Mouse (Mus musculus): ENCODE measurements at regions not wholly inside any gene's neighbourhood (a gene's known extent, or its start where the extent isn't known, plus 50 kb on each side); places are given as distances from the start of the nearest gene placed in this dataset.

DNA sequence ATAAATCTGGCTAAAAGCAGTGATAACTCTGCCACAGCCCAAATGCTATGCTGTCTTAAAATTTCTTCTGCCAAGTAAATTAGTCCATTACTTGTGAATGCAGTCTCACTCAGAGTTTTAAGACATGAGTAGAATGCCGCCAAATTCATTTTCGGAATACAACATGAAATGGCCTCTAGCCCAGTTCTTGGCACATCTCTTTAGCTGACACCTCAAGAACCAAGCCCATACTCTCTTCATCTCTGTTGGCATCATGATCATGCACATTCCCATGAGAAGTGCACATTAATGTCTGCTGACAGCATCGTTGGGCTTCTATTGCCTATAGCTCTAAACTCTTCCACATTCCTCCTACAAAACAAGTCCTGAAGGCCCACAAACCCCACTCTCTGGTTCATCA is 336.2 kb downstream of the Mycn start:
- no peak for TF ChIP-seq POLR2A (IDR thresholded peaks at IDR 0.05; ENCODE audit: borderline replicate concordance, insufficient read depth, low read length)
- TF ChIP-seq CTCF (IDR thresholded peaks at IDR 0.05; ENCODE audit: borderline replicate concordance, insufficient read depth, low read depth, low read length): no peak
- no peaks in the 10 kb centered on the region for H3K4me1 ChIP-seq (ENCODE audit: control insufficient read depth, insufficient read depth, low read length)
- WGBS: 63% methylated on average over 3 of the region's 3 CpGs
- no peak for DNase-seq
- H3K27ac ChIP-seq (ENCODE audit: insufficient read depth, low read length): no peak overlapping the region
- no peaks in the 10 kb centered on the region for H3K27me3 ChIP-seq (ENCODE audit: control insufficient read depth, insufficient read depth, low read length)
- H3K4me3 ChIP-seq (replicated peaks; ENCODE audit: insufficient read depth, low read depth, low read length): no peak overlapping the region

DNA sequence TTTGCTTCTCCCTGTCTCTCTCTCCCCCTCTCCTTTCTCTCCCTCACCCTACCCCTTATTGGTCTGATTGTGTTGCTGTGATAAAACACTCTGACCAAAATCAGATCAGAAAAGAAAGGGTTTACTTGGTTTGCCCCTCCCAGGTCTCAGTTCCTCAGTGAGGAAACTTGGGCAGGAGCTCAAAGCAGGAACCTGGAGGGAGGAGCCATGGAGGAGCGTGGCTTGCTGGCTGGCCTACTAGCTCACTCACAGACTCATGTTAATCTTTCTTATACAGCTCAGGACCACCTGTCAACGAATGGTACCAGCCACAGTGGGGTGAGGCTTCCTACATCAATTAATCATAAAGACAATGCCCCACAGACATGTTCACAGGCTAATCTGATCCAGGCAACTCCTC is 339.4 kb downstream of the Fam49a start:
- no peak for DNase-seq
- no peak for TF ChIP-seq CTCF (IDR thresholded peaks at IDR 0.05; ENCODE audit: borderline replicate concordance, insufficient read depth, low read depth, low read length)
- TF ChIP-seq POLR2A (IDR thresholded peaks at IDR 0.05; ENCODE audit: borderline replicate concordance, insufficient read depth, low read length): no peak
- Histone ChIP-seq H3K27ac (ENCODE audit: insufficient read depth, low read length) (no peak overlapping the region), H3K4me1 (ENCODE audit: control insufficient read depth, insufficient read depth, low read length) (no peaks in the 10 kb centered on the region), H3K4me3 (replicated peaks; ENCODE audit: insufficient read depth, low read depth, low read length) (no peak overlapping the region), H3K27me3 (ENCODE audit: control insufficient read depth, insufficient read depth, low read length) (no peaks in the 10 kb centered on the region)
- WGBS: 56% methylated on average over 2 of the region's 2 CpGs

- H3K27me3 ChIP-seq (ENCODE audit: control insufficient read depth, insufficient read depth, low read length): no peaks in the 10 kb centered on the region
- H3K27ac ChIP-seq (ENCODE audit: insufficient read depth, low read length): no peak overlapping the region
- no peak overlapping the region for H3K4me3 ChIP-seq (replicated peaks; ENCODE audit: insufficient read depth, low read depth, low read length)
- WGBS: 89% methylated on average over 3 of the region's 3 CpGs
- no peak for DNase-seq
- H3K4me1 ChIP-seq (ENCODE audit: control insufficient read depth, insufficient read depth, low read length): no peaks in the 10 kb centered on the region
- TF ChIP-seq POLR2A (IDR thresholded peaks at IDR 0.05; ENCODE audit: borderline replicate concordance, insufficient read depth, low read length): no peak
- no peak for TF ChIP-seq CTCF (IDR thresholded peaks at IDR 0.05; ENCODE audit: borderline replicate concordance, insufficient read depth, low read depth, low read length)
Measured at GRCm38 (mm10) chr12:12595399-12595798, 333.5 kb downstream of the Fam49a start.

GRCm38 (mm10) chr12:12594567-12594966 is 332.6 kb downstream of the Fam49a start:
- H3K27me3 ChIP-seq (ENCODE audit: control insufficient read depth, insufficient read depth, low read length): no peaks in the 10 kb centered on the region
- no peak for DNase-seq
- TF ChIP-seq POLR2A (IDR thresholded peaks at IDR 0.05; ENCODE audit: borderline replicate concordance, insufficient read depth, low read length) (no peak), CTCF (IDR thresholded peaks at IDR 0.05; ENCODE audit: borderline replicate concordance, insufficient read depth, low read depth, low read length) (no peak)
- WGBS: 89% methylated on average over 3 of the region's 3 CpGs
- no peak overlapping the region for H3K27ac ChIP-seq (ENCODE audit: insufficient read depth, low read length)
- no peak overlapping the region for H3K4me3 ChIP-seq (replicated peaks; ENCODE audit: insufficient read depth, low read depth, low read length)
- H3K4me1 ChIP-seq (ENCODE audit: control insufficient read depth, insufficient read depth, low read length): no peaks in the 10 kb centered on the region

GRCm38 (mm10) chr12:12593343-12593742 is 331.4 kb downstream of the Fam49a start:
- no peak overlapping the region for H3K4me3 ChIP-seq (replicated peaks; ENCODE audit: insufficient read depth, low read depth, low read length)
- no peaks in the 10 kb centered on the region for H3K4me1 ChIP-seq (ENCODE audit: control insufficient read depth, insufficient read depth, low read length)
- TF ChIP-seq CTCF (IDR thresholded peaks at IDR 0.05; ENCODE audit: borderline replicate concordance, insufficient read depth, low read depth, low read length) (no peak), POLR2A (IDR thresholded peaks at IDR 0.05; ENCODE audit: borderline replicate concordance, insufficient read depth, low read length) (no peak)
- 100% methylated on average over 2 of the region's 2 CpGs for WGBS
- no peak for DNase-seq
- H3K27ac ChIP-seq (ENCODE audit: insufficient read depth, low read length): no peak overlapping the region
- no peaks in the 10 kb centered on the region for H3K27me3 ChIP-seq (ENCODE audit: control insufficient read depth, insufficient read depth, low read length)

- DNase-seq: no peak
- no peak for TF ChIP-seq CTCF (IDR thresholded peaks at IDR 0.05; ENCODE audit: borderline replicate concordance, insufficient read depth, low read depth, low read length)
- no peak for TF ChIP-seq POLR2A (IDR thresholded peaks at IDR 0.05; ENCODE audit: borderline replicate concordance, insufficient read depth, low read length)
Measured at GRCm38 (mm10) chr12:12590753-12591291, 328.9 kb downstream of the Fam49a start.

DNA sequence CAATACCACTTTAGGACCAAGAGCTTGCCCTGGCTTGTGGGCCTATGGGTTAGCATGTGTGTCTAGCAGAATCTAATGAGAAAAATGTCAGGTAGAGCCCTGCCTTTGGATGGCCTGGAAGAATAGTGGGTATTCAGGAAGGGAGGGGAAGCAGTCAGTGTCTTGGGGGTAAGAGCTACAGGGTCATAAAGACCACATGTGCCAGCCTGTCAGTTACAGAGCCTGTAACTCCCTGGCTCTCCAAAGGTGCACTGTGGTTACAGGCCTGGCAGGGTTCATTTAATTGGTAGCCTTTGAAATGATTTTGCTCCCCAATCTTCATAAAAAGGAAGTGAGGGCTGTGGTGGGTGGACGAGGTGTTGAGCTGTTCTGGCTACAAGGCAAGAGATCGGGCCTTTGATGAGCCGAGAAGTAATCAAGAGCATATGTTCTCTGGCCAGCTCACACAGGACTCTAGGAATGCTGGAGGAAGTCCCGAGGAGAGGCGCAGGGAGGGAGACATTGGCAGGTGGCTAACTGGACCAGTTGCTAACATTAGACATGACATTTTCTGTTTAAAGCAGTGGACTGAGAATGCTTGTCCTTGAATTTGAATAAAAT is 326.9 kb downstream of the Fam49a start:
- Histone ChIP-seq H3K27ac (ENCODE audit: insufficient read depth, low read length) (no peak overlapping the region), H3K4me1 (ENCODE audit: control insufficient read depth, insufficient read depth, low read length) (no peaks in the 10 kb centered on the region), H3K4me3 (replicated peaks; ENCODE audit: insufficient read depth, low read depth, low read length) (no peak overlapping the region), H3K27me3 (ENCODE audit: control insufficient read depth, insufficient read depth, low read length) (no peaks in the 10 kb centered on the region)
- TF ChIP-seq CTCF (IDR thresholded peaks at IDR 0.05; ENCODE audit: borderline replicate concordance, insufficient read depth, low read depth, low read length) (no peak), POLR2A (IDR thresholded peaks at IDR 0.05; ENCODE audit: borderline replicate concordance, insufficient read depth, low read length) (no peak)
- no peak for DNase-seq
- WGBS: 23% methylated on average over 5 of the region's 5 CpGs

More at GRCm38 (mm10) chr12:12590753-12591291, 328.9 kb downstream of the Fam49a start:
- no peak overlapping the region; the same call in 1 of the 2 replicates for H3K27ac ChIP-seq (ENCODE audit: insufficient read depth, low read length)
- no peaks in the 10 kb centered on the region for H3K4me1 ChIP-seq (ENCODE audit: control insufficient read depth, insufficient read depth, low read length)
- whole genome bisulfite sequencing: 63% methylated on average over 8 of the region's 8 CpGs
- H3K27me3 ChIP-seq (ENCODE audit: control insufficient read depth, insufficient read depth, low read length): no peaks in the 10 kb centered on the region
- no peak overlapping the region for H3K4me3 ChIP-seq (replicated peaks; ENCODE audit: insufficient read depth, low read depth, low read length)

- no peak for TF ChIP-seq CTCF (IDR thresholded peaks at IDR 0.05; ENCODE audit: borderline replicate concordance, insufficient read depth, low read depth, low read length)
- no peak for TF ChIP-seq POLR2A (IDR thresholded peaks at IDR 0.05; ENCODE audit: borderline replicate concordance, insufficient read depth, low read length)
- Histone ChIP-seq H3K27me3 (ENCODE audit: control insufficient read depth, insufficient read depth, low read length) (no peaks in the 10 kb centered on the region), H3K4me1 (ENCODE audit: control insufficient read depth, insufficient read depth, low read length) (no peaks in the 10 kb centered on the region), H3K4me3 (replicated peaks; ENCODE audit: insufficient read depth, low read depth, low read length) (no peak overlapping the region), H3K27ac (ENCODE audit: insufficient read depth, low read length) (no peak overlapping the region)
- no peak for DNase-seq
- 91% methylated on average over 6 of the region's 6 CpGs for WGBS
Measured at GRCm38 (mm10) chr12:12586436-12586835, 324.5 kb downstream of the Fam49a start.

Data from cerebellum, adult 2 months (tissue).